Mouse (Mus musculus) erythroblast, embryonic 14.5 days (primary cell): ENCODE data around the gene Tes3-ps. TPM values are rescaled to one million over a fixed set of nuclear protein-coding genes. Genes with fewer than 3 reads are reported as not detected.

Experiments used
- H3K27me3 ChIP-seq: 2 replicates; pipeline ENCODE4 v1.6.1; 2012; ENCODE audit warnings: inconsistent platforms; ENCODE audit not compliant: control insufficient read depth
- H3K36me3 ChIP-seq: 2 replicates; pipeline ENCODE4 v1.6.1; 2012; ENCODE audit warnings: mild to moderate bottlenecking, inconsistent platforms; ENCODE audit not compliant: control insufficient read depth
- H3K4me1 ChIP-seq: 2 replicates; pipeline ENCODE4 v1.6.1; 2012; ENCODE audit warnings: inconsistent platforms; ENCODE audit not compliant: control insufficient read depth
- H3K4me3 ChIP-seq: replicated peaks from 2 replicates; pipeline ENCODE3; 2012; ENCODE audit warnings: moderate library complexity, mild to moderate bottlenecking, inconsistent platforms
- H3K9me3 ChIP-seq: 2 replicates; pipeline ENCODE4 v1.6.1; 2012; ENCODE audit warnings: low read length, inconsistent platforms, mixed read lengths; ENCODE audit not compliant: control insufficient read depth
- GATA1 ChIP-seq: IDR thresholded peaks from 2 replicates; pipeline ENCODE4 v1.6.1; 2012; ENCODE audit warnings: low read length, inconsistent platforms, mixed read lengths
- TAL1 ChIP-seq: IDR thresholded peaks from 3 replicates; pipeline ENCODE4 v1.6.1; 2012; ENCODE audit warnings: low read length, inconsistent platforms, mixed read lengths
- polyA plus RNA-seq: library from polyadenylated mRNA; stranded (reverse); fragments of >175 nt; gene quantifications from 2 replicates; pipeline ENCODE4 v1.2.3, GENCODE M21; 2012

The Tes3-ps gene
- polyA plus RNA-seq, 1 experiment: 0.02 TPM

- TF ChIP-seq GATA1 (no peak), TAL1 (no peak)
- Histone ChIP-seq H3K4me3 (no peak overlapping the region), H3K27me3 (no peaks in the 10 kb centered on the region), H3K36me3 (no peaks in the 10 kb centered on the region), H3K4me1 (no peaks in the 10 kb centered on the region), H3K9me3 (no peaks in the 10 kb centered on the region)
These were observed 13.7 kb upstream of the Tes3-ps start for GRCm38 (mm10) chr13:49479399-49479798.

GRCm38 (mm10) chr13:49480057-49480456 is 13.1 kb upstream of the Tes3-ps start:
- H3K4me3 ChIP-seq: no peak overlapping the region
- no peaks in the 10 kb centered on the region for H3K36me3 ChIP-seq
- no peaks in the 10 kb centered on the region for H3K9me3 ChIP-seq
- no peaks in the 10 kb centered on the region for H3K27me3 ChIP-seq
- TF ChIP-seq GATA1: no peak
- no peak for TF ChIP-seq TAL1
- H3K4me1 ChIP-seq: no peaks in the 10 kb centered on the region

GRCm38 (mm10) chr13:49480551-49480950 is 12.6 kb upstream of the Tes3-ps start:
- Histone ChIP-seq H3K9me3 (no peaks in the 10 kb centered on the region), H3K36me3 (no peaks in the 10 kb centered on the region), H3K27me3 (no peaks in the 10 kb centered on the region), H3K4me1 (no peaks in the 10 kb centered on the region), H3K4me3 (no peak overlapping the region)
- TF ChIP-seq GATA1: no peak
- no peak for TF ChIP-seq TAL1

- H3K4me1 ChIP-seq: no peaks in the 10 kb centered on the region
- H3K9me3 ChIP-seq: no peaks in the 10 kb centered on the region
- no peak for TF ChIP-seq TAL1
- H3K27me3 ChIP-seq: no peaks in the 10 kb centered on the region
- no peak overlapping the region for H3K4me3 ChIP-seq
- no peaks in the 10 kb centered on the region for H3K36me3 ChIP-seq
These were observed 7.7 kb upstream of the Tes3-ps start for GRCm38 (mm10) chr13:49485388-49485787.

GRCm38 (mm10) chr13:49504510-49504909 is 11.4 kb downstream of the Tes3-ps start, which contains the start of gene Ecm2:
Ecm2 (plus strand) TSS chr13:49504810.
- no peaks in the 10 kb centered on the region for H3K9me3 ChIP-seq
- TF ChIP-seq GATA1 (no peak), TAL1 (no peak)

DNA sequence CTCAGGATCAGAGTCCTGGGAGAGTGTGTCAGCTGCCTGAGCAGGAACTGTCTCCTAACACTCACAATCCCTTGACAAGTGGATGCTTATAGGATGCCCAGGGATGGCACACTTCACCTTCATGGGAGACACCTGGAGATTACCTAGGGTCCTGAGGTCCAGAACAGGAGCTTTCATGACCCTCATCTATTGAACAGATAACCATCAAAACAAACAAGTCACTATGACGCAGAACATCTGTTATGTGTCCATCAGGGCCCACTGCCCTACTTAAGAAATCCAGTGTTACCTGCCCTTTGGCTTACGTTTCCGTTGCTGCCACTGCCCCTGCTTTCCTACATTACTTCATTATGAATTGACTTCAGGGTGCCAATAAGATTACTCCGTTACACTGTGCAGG is 12.7 kb downstream of the Tes3-ps start:
- no peak for TF ChIP-seq GATA1
- Histone ChIP-seq H3K9me3 (no peaks in the 10 kb centered on the region), H3K4me1 (no peaks in the 10 kb centered on the region), H3K36me3 (peaks cover 2% of the 10 kb centered on the region), H3K4me3 (no peak overlapping the region), H3K27me3 (no peaks in the 10 kb centered on the region)

More at GRCm38 (mm10) chr13:49504510-49504909, 11.4 kb downstream of the Tes3-ps start, which contains the start of gene Ecm2:
- H3K4me3 ChIP-seq: no peak within 1 kb of the TSS
- H3K27me3 ChIP-seq: no peaks in the 10 kb centered on the region
- no peaks in the 10 kb centered on the region for H3K4me1 ChIP-seq
- peaks cover 2% of the 10 kb centered on the region for H3K36me3 ChIP-seq

- H3K36me3 ChIP-seq: peaks cover 2% of the 10 kb centered on the region
- no peaks in the 10 kb centered on the region for H3K9me3 ChIP-seq
- no peak overlapping the region for H3K4me3 ChIP-seq
- no peaks in the 10 kb centered on the region for H3K4me1 ChIP-seq
- TF ChIP-seq TAL1 (no peak), GATA1 (no peak)
- H3K27me3 ChIP-seq: no peaks in the 10 kb centered on the region
These were observed 14.1 kb downstream of the Tes3-ps start for GRCm38 (mm10) chr13:49507176-49507575.

DNA sequence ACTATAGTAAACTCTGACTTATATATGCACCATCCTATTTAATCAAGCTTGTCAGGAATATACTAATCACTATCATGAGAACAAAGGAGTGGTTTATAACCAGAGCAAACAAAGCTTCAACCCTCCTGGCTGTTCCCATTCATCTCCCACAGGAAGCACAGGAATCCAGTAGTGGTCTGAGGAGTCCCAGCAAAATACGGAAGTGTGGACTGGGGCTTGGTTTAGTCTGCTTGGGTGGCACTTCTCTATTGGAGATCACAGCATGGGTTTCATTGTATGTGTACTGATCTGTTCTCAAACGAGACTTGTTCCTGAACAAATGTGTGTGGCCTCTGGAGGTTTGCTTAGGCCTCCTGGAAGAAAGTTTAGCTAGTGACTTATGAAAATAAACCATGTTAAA is 25.6 kb downstream of the Tes3-ps start:
- Histone ChIP-seq H3K4me3 (no peak overlapping the region), H3K27me3 (no peaks in the 10 kb centered on the region), H3K36me3 (no peaks in the 10 kb centered on the region; the same call in 1 of the 2 replicates), H3K9me3 (no peaks in the 10 kb centered on the region), H3K4me1 (no peaks in the 10 kb centered on the region)
- TF ChIP-seq TAL1: no peak
- no peak for TF ChIP-seq GATA1

GRCm38 (mm10) chr13:49526235-49526634 is 33.1 kb downstream of the Tes3-ps start:
- Histone ChIP-seq H3K27me3 (no peaks in the 10 kb centered on the region), H3K4me3 (no peak overlapping the region), H3K36me3 (peaks cover 2% of the 10 kb centered on the region; the same call in 1 of the 2 replicates), H3K4me1 (no peaks in the 10 kb centered on the region), H3K9me3 (no peaks in the 10 kb centered on the region)
- TF ChIP-seq TAL1: no peak
- TF ChIP-seq GATA1: no peak

DNA sequence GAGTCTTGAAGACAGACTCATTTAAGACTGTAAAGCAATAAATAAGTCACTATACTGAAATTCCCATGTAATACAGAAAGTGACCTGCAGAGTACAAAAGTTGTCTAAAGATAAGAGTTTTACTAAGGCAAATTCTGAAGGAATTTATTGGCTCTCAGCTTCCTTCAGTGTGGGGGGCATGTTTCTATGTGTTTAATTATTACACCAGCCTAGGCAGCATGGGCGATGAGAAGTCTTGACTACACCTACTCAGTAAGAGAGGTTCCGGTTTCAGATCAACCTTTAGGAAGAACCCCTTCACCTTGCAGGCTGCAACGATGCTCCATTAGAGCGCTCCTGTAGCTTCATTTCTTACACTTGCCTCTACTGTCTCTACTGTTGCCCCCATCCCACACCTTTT is 37.5 kb downstream of the Tes3-ps start:
- no peaks in the 10 kb centered on the region for H3K27me3 ChIP-seq
- H3K9me3 ChIP-seq: no peaks in the 10 kb centered on the region
- H3K36me3 ChIP-seq: peaks cover 6% of the 10 kb centered on the region
- no peak for TF ChIP-seq GATA1
- TF ChIP-seq TAL1: no peak
- no peaks in the 10 kb centered on the region for H3K4me1 ChIP-seq
- H3K4me3 ChIP-seq: no peak overlapping the region
